Mouse (Mus musculus) heart, embryonic 10.5 days (tissue): ENCODE data around the gene Neurod2. TPM values are rescaled to one million over a fixed set of nuclear protein-coding genes. Genes with fewer than 3 reads are reported as not detected.

Source experiments
- DNase-seq: peaks from one replicate; pipeline ENCODE4 v3.0.0-alpha.2; 2017; ENCODE audit warnings: low spot score
- H3K27ac ChIP-seq: fragments of 300-500 bp; sonication (generic); 2 replicates; pipeline ENCODE4 v1.5.1; 2016; ENCODE audit warnings: mild to moderate bottlenecking
- H3K27me3 ChIP-seq: fragments of 300-500 bp; sonication (generic); 2 replicates; pipeline ENCODE4 v1.6.1; 2016; ENCODE audit warnings: mild to moderate bottlenecking; ENCODE audit not compliant: poor library complexity, insufficient read depth, severe bottlenecking
- H3K36me3 ChIP-seq: fragments of 300-500 bp; sonication (generic); 2 replicates; pipeline ENCODE4 v1.6.1; 2016; ENCODE audit warnings: mild to moderate bottlenecking, moderate library complexity
- H3K4me1 ChIP-seq: fragments of 300-500 bp; sonication (generic); 2 replicates; pipeline ENCODE4 v1.6.1; 2016; ENCODE audit warnings: mild to moderate bottlenecking
- H3K4me3 ChIP-seq: fragments of 300-500 bp; sonication (generic); 2 replicates; pipeline ENCODE4 v1.5.1; 2016; ENCODE audit warnings: mild to moderate bottlenecking, moderate library complexity
- H3K9me3 ChIP-seq: fragments of 300-500 bp; sonication (generic); 2 replicates; pipeline ENCODE4 v1.6.1; 2016; ENCODE audit warnings: mild to moderate bottlenecking, moderate library complexity
- WGBS: fragments of 180-500 bp; shearing (Covaris S2); methylation state at CpG from one replicate; pipeline ENCODE4 v1.1.7; 2016; 5-methylcytosine and 5-hydroxymethylcytosine counted together
- polyA plus RNA-seq: library from polyadenylated mRNA; unstranded; fragments of >200 nt; fragmentation: Nextera tagmentation; extraction: Ambion mirVana; gene quantifications from 2 replicates; pipeline ENCODE4 v1.2.1, GENCODE M21; 2016

Gene Neurod2
- polyA plus RNA-seq, 1 experiment from 2014 or later: not detected

- peaks cover 97% of the 10 kb centered on the region for H3K27me3 ChIP-seq
- DNase-seq: no peak
- H3K36me3 ChIP-seq: no peaks in the 10 kb centered on the region
- H3K4me3 ChIP-seq: peak within 1 kb of the TSS; percentile 69
- no peaks in the 10 kb centered on the region for H3K9me3 ChIP-seq
- H3K27ac ChIP-seq: peak within 1 kb of the TSS; percentile 84
- under 1% methylated on average over 55 of the region's 55 CpGs for WGBS
- H3K4me1 ChIP-seq: peaks cover 45% of the 10 kb centered on the region
Observed at GRCm38 (mm10) chr11:98348083-98348961, 18.9 kb upstream of the Neurod2 start, which contains the start of gene Ppp1r1b. TSS of gene Ppp1r1b (plus strand) at chr11:98348404.

GRCm38 (mm10) chr11:98347385-98348082 is 18.1 kb upstream of the Neurod2 start:
- 7% methylated on average over 10 of the region's 12 CpGs for WGBS
- Histone ChIP-seq H3K27me3 (peaks cover 90% of the 10 kb centered on the region), H3K4me1 (peaks cover 48% of the 10 kb centered on the region), H3K9me3 (no peaks in the 10 kb centered on the region), H3K4me3 (peak overlapping the region; percentile 69), H3K36me3 (no peaks in the 10 kb centered on the region), H3K27ac (no peak overlapping the region; the same call in 1 of the 2 replicates)
- DNase-seq: no peak

- H3K27me3 ChIP-seq: peaks cover 90% of the 10 kb centered on the region
- no peak overlapping the region; the same call in 1 of the 2 replicates for H3K27ac ChIP-seq
- DNase-seq: no peak
- 0 out of 2 replicates have a peak overlapping the region, but pooled peaks have one; percentile 50 for H3K4me3 ChIP-seq
- no peaks in the 10 kb centered on the region for H3K36me3 ChIP-seq
- WGBS: 10% methylated on average over 9 of the region's 9 CpGs
- no peaks in the 10 kb centered on the region for H3K9me3 ChIP-seq
- H3K4me1 ChIP-seq: peaks cover 54% of the 10 kb centered on the region
Observed at GRCm38 (mm10) chr11:98346168-98346567, 16.7 kb upstream of the Neurod2 start.

GRCm38 (mm10) chr11:98345253-98345652 is 15.8 kb upstream of the Neurod2 start:
- H3K36me3 ChIP-seq: no peaks in the 10 kb centered on the region
- 2% methylated on average over 14 of the region's 14 CpGs for WGBS
- no peak overlapping the region for H3K27ac ChIP-seq
- peak; percentile 90 for DNase-seq
- peaks cover 89% of the 10 kb centered on the region for H3K27me3 ChIP-seq
- H3K9me3 ChIP-seq: no peaks in the 10 kb centered on the region
- H3K4me3 ChIP-seq: peak overlapping the region; percentile 50
- peaks cover 50% of the 10 kb centered on the region for H3K4me1 ChIP-seq

- peaks cover 44% of the 10 kb centered on the region for H3K4me1 ChIP-seq
- DNase-seq: peak; percentile 94
- H3K27me3 ChIP-seq: peaks cover 89% of the 10 kb centered on the region
- WGBS: 2% methylated on average over 29 of the region's 29 CpGs
- H3K9me3 ChIP-seq: no peaks in the 10 kb centered on the region
- peak overlapping the region; percentile 51 for H3K4me3 ChIP-seq
- peak overlapping the region; percentile 30; the same call in 1 of the 2 replicates for H3K27ac ChIP-seq
- no peaks in the 10 kb centered on the region for H3K36me3 ChIP-seq
Observed at GRCm38 (mm10) chr11:98342000-98342945, 12.8 kb upstream of the Neurod2 start.

GRCm38 (mm10) chr11:98341174-98341573 is 11.7 kb upstream of the Neurod2 start:
- peaks cover 89% of the 10 kb centered on the region for H3K27me3 ChIP-seq
- H3K36me3 ChIP-seq: no peaks in the 10 kb centered on the region
- no peak for DNase-seq
- H3K27ac ChIP-seq: no peak overlapping the region
- 54% methylated on average over 4 of the region's 4 CpGs for WGBS
- peaks cover 37% of the 10 kb centered on the region for H3K4me1 ChIP-seq
- H3K4me3 ChIP-seq: no peak overlapping the region
- H3K9me3 ChIP-seq: no peaks in the 10 kb centered on the region

- Histone ChIP-seq H3K4me3 (no peak overlapping the region), H3K9me3 (no peaks in the 10 kb centered on the region), H3K27ac (no peak overlapping the region), H3K27me3 (peaks cover 89% of the 10 kb centered on the region), H3K36me3 (no peaks in the 10 kb centered on the region), H3K4me1 (peaks cover 37% of the 10 kb centered on the region)
- DNase-seq: no peak
- WGBS: 5% methylated on average over 4 of the region's 4 CpGs
Observed at GRCm38 (mm10) chr11:98340597-98340996, 11.1 kb upstream of the Neurod2 start.

GRCm38 (mm10) chr11:98339679-98340287 is 10.3 kb upstream of the Neurod2 start:
- Histone ChIP-seq H3K9me3 (no peaks in the 10 kb centered on the region), H3K4me3 (peak overlapping the region; percentile 62), H3K4me1 (peaks cover 38% of the 10 kb centered on the region), H3K27ac (no peak overlapping the region), H3K36me3 (no peaks in the 10 kb centered on the region), H3K27me3 (peaks cover 90% of the 10 kb centered on the region)
- 10% methylated on average over 11 of the region's 11 CpGs for WGBS
- DNase-seq: no peak

- no peaks in the 10 kb centered on the region for H3K36me3 ChIP-seq
- peaks cover 45% of the 10 kb centered on the region for H3K4me1 ChIP-seq
- no peak for DNase-seq
- H3K27me3 ChIP-seq: peaks cover 91% of the 10 kb centered on the region
- under 1% methylated on average over 19 of the region's 19 CpGs for WGBS
- no peaks in the 10 kb centered on the region for H3K9me3 ChIP-seq
- H3K27ac ChIP-seq: no peak overlapping the region
- peak overlapping the region; percentile 62 for H3K4me3 ChIP-seq
Observed at GRCm38 (mm10) chr11:98339071-98339501, 9.6 kb upstream of the Neurod2 start.

- Histone ChIP-seq H3K4me3 (peak overlapping the region; percentile 62), H3K27ac (0 out of 2 replicates have a peak overlapping the region, but pooled peaks have one; percentile 42), H3K36me3 (no peaks in the 10 kb centered on the region), H3K9me3 (no peaks in the 10 kb centered on the region), H3K4me1 (peaks cover 48% of the 10 kb centered on the region), H3K27me3 (peaks cover 91% of the 10 kb centered on the region)
- WGBS: under 1% methylated on average over 57 of the region's 57 CpGs
- no peak for DNase-seq
Observed at GRCm38 (mm10) chr11:98338507-98338961, 9.1 kb upstream of the Neurod2 start.

GRCm38 (mm10) chr11:98336245-98337107 is 7.0 kb upstream of the Neurod2 start:
- Histone ChIP-seq H3K27ac (no peak overlapping the region), H3K4me3 (no peak overlapping the region), H3K4me1 (peaks cover 36% of the 10 kb centered on the region), H3K36me3 (no peaks in the 10 kb centered on the region), H3K9me3 (no peaks in the 10 kb centered on the region), H3K27me3 (peaks cover 99% of the 10 kb centered on the region)
- no peak for DNase-seq
- WGBS: 14% methylated on average over 13 of the region's 13 CpGs
